Mouse (Mus musculus) heart, embryonic 14.5 days (tissue): Measurements from ENCODE around the gene Padi2. TPM values are rescaled to one million over a fixed set of nuclear protein-coding genes. Genes with fewer than 3 reads are reported as not detected.

Source experiments
- ATAC-seq: fragments of 200-750 bp; cut with Nextera tagmentation; 2 replicates; pipeline ENCODE4 v1.8.0; 2017; ENCODE audit warnings: low read depth, moderate TSS enrichment; ENCODE audit not compliant: insufficient number of reproducible peaks, insufficient read depth, low FRiP score
- H3K27ac ChIP-seq, 2 experiments: fragments of 200-500 bp in 1 of 2; fragments of 300-500 bp in 1 of 2; sonication (generic) in 1 of 2; replicated peaks in 1 of 2; 2 replicates each; pipeline ENCODE4 v1.5.1; 2012 to 2014; ENCODE audit warnings: low read depth in 2 of 2, low read length in 2 of 2, control low read depth in 1 of 2, mild to moderate bottlenecking in 1 of 2, mixed read lengths in 1 of 2; ENCODE audit not compliant: control insufficient read depth in 1 of 2, insufficient read depth in 1 of 2
- H3K27me3 ChIP-seq: fragments of 300-500 bp; sonication (generic); 2 replicates; pipeline ENCODE4 v1.6.1; 2014; ENCODE audit warnings: mild to moderate bottlenecking, low read length, control low read depth; ENCODE audit not compliant: control insufficient read depth, insufficient read depth
- H3K36me3 ChIP-seq: fragments of 300-500 bp; sonication (generic); 2 replicates; pipeline ENCODE4 v1.6.1; 2014; ENCODE audit warnings: mild to moderate bottlenecking, control low read depth, low read length, mixed read lengths; ENCODE audit not compliant: control insufficient read depth, insufficient read depth
- H3K4me1 ChIP-seq, 2 experiments: fragments of 200-500 bp in 1 of 2; fragments of 300-500 bp in 1 of 2; sonication (generic) in 1 of 2; 2 replicates each; pipeline ENCODE4 v1.6.1; 2012 to 2014; ENCODE audit warnings: low read length in 2 of 2, control low read depth in 1 of 2, mixed read lengths in 1 of 2; ENCODE audit not compliant: control insufficient read depth in 2 of 2, insufficient read depth in 2 of 2
- H3K4me2 ChIP-seq: fragments of 300-500 bp; sonication (generic); 2 replicates; pipeline ENCODE4 v1.6.1; 2014; ENCODE audit warnings: mild to moderate bottlenecking, low read length
- H3K4me3 ChIP-seq, 2 experiments: fragments of 200-500 bp in 1 of 2; fragments of 300-500 bp in 1 of 2; sonication (generic) in 1 of 2; 2 replicates each; pipeline ENCODE4 v1.5.1; 2012 to 2014; ENCODE audit warnings: low read length in 2 of 2, mild to moderate bottlenecking in 2 of 2, control low read depth in 1 of 2, low read depth in 1 of 2, moderate library complexity in 1 of 2; ENCODE audit not compliant: control insufficient read depth in 1 of 2, insufficient read depth in 1 of 2
- H3K9ac ChIP-seq: fragments of 300-500 bp; sonication (generic); 2 replicates; pipeline ENCODE4 v1.6.1; 2014; ENCODE audit warnings: mild to moderate bottlenecking, low read length
- H3K9me3 ChIP-seq: fragments of 300-500 bp; sonication (generic); 2 replicates; pipeline ENCODE4 v1.6.1; 2016; ENCODE audit warnings: low read length, control low read depth; ENCODE audit not compliant: control insufficient read depth
- WGBS: fragments of 180-500 bp; shearing (Covaris S2); extraction: QIAGEN DNeasy Blood & Tissue Kit; methylation state at CpG from one replicate; pipeline ENCODE4 v1.1.7; 2014; 5-methylcytosine and 5-hydroxymethylcytosine counted together
- polyA plus RNA-seq: library from polyadenylated mRNA; unstranded; fragments of >200 nt; fragmentation: Nextera tagmentation; extraction: Ambion mirVana; gene quantifications from 2 replicates; pipeline ENCODE4 v1.2.1, GENCODE M21; 2014

Padi2 gene
- polyA plus RNA-seq, 1 experiment from 2014 or later, result 0.89 TPM

DNA sequence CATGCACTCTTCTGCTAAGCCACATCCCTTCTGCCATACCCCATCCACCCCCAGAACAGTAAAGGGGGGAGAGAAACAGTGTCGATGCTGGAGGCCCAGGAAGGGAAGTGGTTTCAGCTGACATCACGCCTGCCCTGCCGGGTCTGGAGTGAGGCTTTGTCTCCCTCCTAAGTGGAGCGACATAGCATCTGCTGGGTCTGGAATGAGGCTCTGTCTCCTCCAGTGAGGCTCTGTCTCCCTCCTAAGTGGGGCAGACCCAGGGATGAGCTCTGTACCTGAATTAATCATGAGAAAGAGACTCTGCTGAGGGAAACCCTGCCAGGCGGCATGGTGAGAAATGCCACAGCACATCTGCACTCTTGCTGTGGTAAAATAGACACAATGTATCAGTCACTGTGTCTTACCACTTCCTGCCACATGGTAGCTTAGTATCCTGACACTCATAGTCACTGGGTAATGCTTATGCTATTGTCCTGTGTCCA is 38.9 kb downstream of the Padi2 start:
- H3K9me3 ChIP-seq, result 0 out of 2 replicates have a peak, but pooled peaks cover 2% of the 10 kb centered on the region
- no peak for ATAC-seq
- no peaks in the 10 kb centered on the region for H3K27me3 ChIP-seq
- peaks cover 0 to 5% of the 10 kb centered on the region in 2 experiments; a peak in 1 of 4 replicates for H3K4me1 ChIP-seq
- H3K36me3 ChIP-seq, result no peaks in the 10 kb centered on the region
- H3K4me3 ChIP-seq, result no peak overlapping the region
- 51% methylated on average over 5 of the region's 5 CpGs for WGBS
- H3K27ac ChIP-seq, result no peak overlapping the region
- no peak overlapping the region for H3K4me2 ChIP-seq
- H3K9ac ChIP-seq, result no peak overlapping the region

DNA sequence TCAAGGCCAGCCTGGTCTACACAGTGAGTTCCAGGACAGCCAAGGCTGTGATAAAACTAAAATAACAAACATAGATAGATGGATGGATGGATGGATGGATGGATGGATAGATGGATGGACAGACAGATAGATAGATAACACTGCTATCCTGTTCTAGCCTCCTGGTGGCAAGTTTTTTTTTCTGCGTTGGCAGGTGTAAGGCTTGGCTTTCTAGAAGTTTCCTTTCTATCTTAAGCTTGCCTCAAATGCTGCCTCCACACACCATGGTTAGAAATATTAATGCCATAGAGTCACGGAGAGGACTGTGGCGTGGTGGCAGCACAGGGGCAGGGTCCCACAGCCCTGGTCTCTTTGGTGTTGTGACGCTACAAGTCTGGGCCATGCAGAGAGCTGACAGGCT is 39.4 kb downstream of the Padi2 start:
- Histone ChIP-seq H3K9ac (no peak overlapping the region), H3K27ac (no peak overlapping the region), H3K4me1 (peaks cover 2 to 7% of the 10 kb centered on the region in 2 experiments), H3K27me3 (no peaks in the 10 kb centered on the region), H3K9me3 (0 out of 2 replicates have a peak, but pooled peaks cover 2% of the 10 kb centered on the region), H3K4me3 (no peak overlapping the region), H3K36me3 (no peaks in the 10 kb centered on the region), H3K4me2 (no peak overlapping the region)
- ATAC-seq, result no peak
- WGBS, result 95% methylated on average over 4 of the region's 4 CpGs

DNA sequence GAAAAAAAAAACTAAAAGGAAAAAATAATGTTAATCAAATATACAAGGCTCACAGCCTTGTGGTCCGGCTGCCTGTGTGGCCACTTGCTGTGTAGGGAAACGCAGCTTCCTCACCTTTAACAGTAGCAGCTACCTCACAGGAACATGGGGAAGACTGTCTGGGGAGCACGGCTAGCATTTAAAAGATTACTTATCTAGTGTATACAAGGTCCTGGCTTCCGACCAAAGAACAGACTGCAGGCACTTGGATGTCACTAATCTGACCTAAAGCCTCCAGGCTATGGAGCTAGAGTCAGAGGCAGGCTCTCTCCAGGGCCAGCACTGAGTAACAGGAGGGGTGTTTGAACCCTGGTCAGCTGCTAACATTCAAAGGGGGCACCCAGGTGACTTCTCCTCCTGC is 39.9 kb downstream of the Padi2 start:
- Histone ChIP-seq H3K4me3 (no peak overlapping the region), H3K4me1 (peaks cover 4 to 11% of the 10 kb centered on the region in 2 experiments)
- 35% methylated on average over 4 of the region's 4 CpGs for WGBS

DNA sequence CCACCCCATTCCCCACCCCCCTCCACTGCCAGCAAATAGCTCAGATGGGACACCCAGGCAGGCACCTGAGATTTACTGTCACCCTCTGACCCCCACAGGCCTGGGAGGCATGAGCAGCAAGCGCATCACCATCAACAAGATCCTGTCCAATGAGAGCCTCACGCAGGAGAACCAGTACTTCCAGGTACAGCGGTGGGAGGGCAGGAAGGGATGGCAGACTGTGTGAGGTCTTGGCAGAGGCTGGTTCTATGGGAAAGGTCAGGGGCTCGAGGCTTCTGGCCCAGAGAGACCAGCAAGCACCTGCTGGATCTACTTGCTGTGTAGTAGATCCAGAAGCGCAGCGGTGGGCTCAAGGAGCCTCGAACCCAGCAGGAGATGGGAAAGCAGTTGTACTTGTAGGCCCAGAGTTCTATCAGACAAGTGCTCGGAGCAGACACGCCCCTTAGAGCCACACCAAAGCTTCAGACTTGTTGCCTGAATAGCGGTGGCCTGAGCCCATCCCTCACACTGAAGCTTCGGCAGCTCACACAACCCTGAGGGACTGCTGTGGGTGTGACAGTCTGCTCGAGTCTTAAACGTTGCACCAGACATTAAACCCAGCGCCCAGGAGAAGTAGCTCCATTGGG is 40.5 kb downstream of the Padi2 start:
- Histone ChIP-seq H3K4me3 (no peak overlapping the region), H3K27ac (no peak overlapping the region), H3K9me3 (0 out of 2 replicates have a peak, but pooled peaks cover 2% of the 10 kb centered on the region), H3K4me2 (no peak overlapping the region), H3K9ac (no peak overlapping the region), H3K36me3 (no peaks in the 10 kb centered on the region), H3K4me1 (peaks cover 4 to 11% of the 10 kb centered on the region in 2 experiments), H3K27me3 (no peaks in the 10 kb centered on the region)
- ATAC-seq, result no peak
- WGBS, result 81% methylated on average over 14 of the region's 14 CpGs

More for the DNA sequence above, 39.9 kb downstream of the Padi2 start:
- no peak overlapping the region for H3K4me2 ChIP-seq
- no peak for ATAC-seq
- no peak overlapping the region for H3K9ac ChIP-seq
- H3K27ac ChIP-seq, result no peak overlapping the region
- no peaks in the 10 kb centered on the region for H3K27me3 ChIP-seq
- H3K9me3 ChIP-seq, result 0 out of 2 replicates have a peak, but pooled peaks cover 2% of the 10 kb centered on the region
- H3K36me3 ChIP-seq, result no peaks in the 10 kb centered on the region

DNA sequence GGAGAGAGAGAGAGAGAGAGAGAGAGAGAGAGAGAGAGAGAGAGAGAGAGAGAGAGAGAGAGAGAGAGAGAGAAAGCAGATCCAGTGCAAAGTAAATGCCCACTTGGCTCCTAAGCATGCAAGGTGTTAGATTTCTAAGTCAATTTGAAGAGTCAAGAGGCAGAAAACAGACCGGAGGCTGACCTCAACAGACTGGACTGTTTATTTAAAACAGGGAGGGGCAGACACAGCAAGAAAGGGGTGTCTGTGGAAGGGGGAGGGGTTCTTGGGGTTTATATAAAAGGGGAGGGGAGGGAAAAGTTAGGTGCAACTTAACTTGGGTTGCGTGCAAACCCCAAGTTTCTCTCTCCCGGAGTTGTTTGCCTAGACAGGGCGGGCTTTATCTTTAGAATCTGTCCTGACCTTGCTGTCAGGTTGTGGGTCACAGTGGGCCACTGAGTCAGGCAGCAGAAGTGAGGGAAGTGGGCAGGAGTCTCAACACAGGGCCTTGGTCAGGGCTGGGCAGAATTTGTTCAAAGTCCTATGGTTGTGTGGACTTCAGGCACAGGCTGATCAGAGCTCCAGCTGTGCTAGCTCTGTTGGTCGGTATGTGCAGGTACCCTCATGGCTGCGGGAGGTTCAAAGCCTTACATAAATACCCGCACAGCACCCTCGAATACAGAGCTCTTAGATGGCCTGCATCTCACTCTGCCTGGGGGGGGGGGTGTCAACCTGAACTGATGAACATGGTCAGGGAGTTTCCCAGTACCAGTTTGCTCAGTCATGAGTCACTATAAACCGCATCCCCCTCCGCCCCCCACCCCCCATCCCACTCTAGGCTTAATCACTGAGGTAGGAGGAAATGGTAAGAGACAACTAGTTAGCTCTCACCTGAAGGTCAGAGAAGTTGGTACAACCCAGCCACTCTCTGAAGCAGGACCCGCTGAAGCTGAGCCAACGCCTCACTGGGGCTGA is 41.6 kb downstream of the Padi2 start:
- WGBS, result 84% methylated on average over 12 of the region's 12 CpGs
- peaks cover 4 to 11% of the 10 kb centered on the region in 2 experiments for H3K4me1 ChIP-seq
- ATAC-seq, result no peak
- no peak overlapping the region for H3K27ac ChIP-seq
- H3K36me3 ChIP-seq, result no peaks in the 10 kb centered on the region
- H3K4me2 ChIP-seq, result no peak overlapping the region
- H3K9ac ChIP-seq, result no peak overlapping the region
- 0 out of 2 replicates have a peak, but pooled peaks cover 2% of the 10 kb centered on the region for H3K9me3 ChIP-seq
- H3K4me3 ChIP-seq, result no peak overlapping the region
- no peaks in the 10 kb centered on the region for H3K27me3 ChIP-seq

DNA sequence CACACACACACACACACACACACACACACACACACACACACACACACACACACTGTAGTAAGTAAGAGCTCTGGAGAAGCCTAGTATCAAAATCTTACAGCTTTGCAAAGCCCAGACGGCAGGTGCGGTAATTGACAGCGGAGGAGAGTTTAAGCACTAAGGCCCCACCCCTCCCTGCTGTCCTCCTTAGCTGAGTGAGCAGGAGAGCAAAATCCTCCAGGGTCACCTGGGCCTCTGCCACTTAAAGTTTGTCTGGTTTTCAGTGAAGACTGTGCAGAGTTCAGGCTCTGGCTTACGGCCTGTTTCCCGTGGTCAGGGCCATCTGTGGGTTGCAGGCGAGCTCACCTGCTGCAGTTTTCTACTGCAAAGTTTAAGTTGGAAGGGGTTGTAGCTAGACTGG is 42.3 kb downstream of the Padi2 start:
- H3K9me3 ChIP-seq, result 0 out of 2 replicates have a peak, but pooled peaks cover 2% of the 10 kb centered on the region
- ATAC-seq, result no peak
- no peaks in the 10 kb centered on the region for H3K36me3 ChIP-seq
- WGBS, result 91% methylated on average over 6 of the region's 6 CpGs
- H3K4me2 ChIP-seq, result no peak overlapping the region
- H3K9ac ChIP-seq, result no peak overlapping the region
- no peak overlapping the region for H3K27ac ChIP-seq
- H3K4me3 ChIP-seq, result no peak overlapping the region
- H3K4me1 ChIP-seq, result peaks cover 4 to 11% of the 10 kb centered on the region in 2 experiments
- no peaks in the 10 kb centered on the region for H3K27me3 ChIP-seq

DNA sequence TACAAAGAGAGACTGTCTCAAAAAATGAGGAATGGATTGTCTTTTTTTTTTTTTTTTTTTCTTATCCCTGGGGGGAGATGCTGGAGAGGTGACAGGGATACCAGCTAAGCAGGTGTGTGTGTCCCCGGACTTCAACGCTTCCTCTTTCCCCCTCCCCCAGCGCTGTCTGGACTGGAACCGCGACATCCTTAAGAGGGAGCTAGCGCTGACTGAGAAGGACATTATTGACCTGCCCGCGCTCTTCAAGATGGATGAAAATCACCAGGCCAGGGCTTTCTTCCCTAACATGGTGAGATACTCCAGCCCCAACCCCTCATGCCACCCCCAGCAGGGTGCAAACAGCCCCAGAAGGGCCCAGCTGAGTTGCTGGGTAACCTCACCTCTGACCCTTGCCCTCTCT is 42.9 kb downstream of the Padi2 start:
- peaks cover 4 to 11% of the 10 kb centered on the region in 2 experiments for H3K4me1 ChIP-seq
- no peaks in the 10 kb centered on the region for H3K36me3 ChIP-seq
- no peak overlapping the region for H3K4me2 ChIP-seq
- H3K9ac ChIP-seq, result no peak overlapping the region
- 84% methylated on average over 8 of the region's 8 CpGs for WGBS
- no peak overlapping the region for H3K4me3 ChIP-seq
- no peak overlapping the region for H3K27ac ChIP-seq
- ATAC-seq, result no peak
- H3K9me3 ChIP-seq, result 0 out of 2 replicates have a peak, but pooled peaks cover 2% of the 10 kb centered on the region
- H3K27me3 ChIP-seq, result no peaks in the 10 kb centered on the region
